Mouse (Mus musculus) layer of hippocampus, postnatal 14 days (tissue): ENCODE measurements around the gene Vps33b. TPM values are rescaled to one million over a fixed set of nuclear protein-coding genes. Genes with fewer than 3 reads are reported as not detected.

Experiments used
- DNase-seq, 2 experiments: peaks; one replicate each; pipeline ENCODE4 v3.0.0; 2021 to 2022; ENCODE audit warnings: low spot score in 2 of 2, mixed read lengths in 1 of 2
- total RNA-seq, 2 experiments: library from RNA; stranded (reverse); gene quantifications; 2 replicates each; pipeline ENCODE4 v1.2.3; 2021

The Vps33b gene
- total RNA-seq, 2 experiments from 2014 or later: 21.4 TPM

DNA sequence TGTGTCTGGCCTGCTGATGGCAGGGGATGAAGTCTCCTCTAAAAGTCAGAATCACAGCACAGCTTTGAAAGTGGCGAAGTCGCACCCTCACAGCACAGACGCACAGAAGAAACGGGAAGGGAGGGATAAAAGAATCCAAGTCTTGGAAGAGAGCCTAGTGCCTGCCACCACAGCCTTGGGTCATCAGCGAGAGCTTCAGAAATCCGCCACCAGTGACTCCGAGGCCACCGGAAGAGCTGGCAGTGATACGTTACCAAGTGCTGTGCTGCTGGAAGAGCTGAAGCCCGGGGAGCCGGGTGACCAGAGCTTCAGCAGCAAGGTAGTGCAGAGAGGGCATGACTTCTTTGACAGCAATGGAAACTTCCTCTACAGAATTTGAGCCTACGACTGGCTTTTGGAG, 4.8 kb upstream of the Vps33b start:
- DNase-seq: no peak

DNA sequence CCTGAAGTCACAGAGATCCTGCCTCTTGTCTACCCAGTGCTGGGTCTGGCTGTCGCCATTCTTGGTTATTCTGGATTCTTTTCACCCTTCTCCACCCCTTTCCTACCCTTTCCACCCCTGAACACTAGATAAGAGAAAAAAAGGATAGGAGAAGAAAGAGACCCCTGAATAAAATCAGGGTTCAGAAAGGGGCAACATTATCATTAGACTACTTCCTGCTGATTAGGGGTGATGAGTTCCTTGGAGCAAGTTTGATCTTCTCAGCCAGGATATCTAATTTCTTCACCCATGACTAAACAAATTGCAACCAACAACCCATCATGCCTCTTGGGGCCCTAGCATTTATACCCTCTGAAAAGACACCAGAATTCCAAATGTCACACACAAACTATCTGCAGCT, 1.7 kb upstream of the Vps33b start:
- DNase-seq: no peak

GRCm38 (mm10) chr7:80269751-80270255, 354 bp downstream of the Vps33b start:
- DNase-seq: peak in 1 of 2 experiments; percentile 33

DNA sequence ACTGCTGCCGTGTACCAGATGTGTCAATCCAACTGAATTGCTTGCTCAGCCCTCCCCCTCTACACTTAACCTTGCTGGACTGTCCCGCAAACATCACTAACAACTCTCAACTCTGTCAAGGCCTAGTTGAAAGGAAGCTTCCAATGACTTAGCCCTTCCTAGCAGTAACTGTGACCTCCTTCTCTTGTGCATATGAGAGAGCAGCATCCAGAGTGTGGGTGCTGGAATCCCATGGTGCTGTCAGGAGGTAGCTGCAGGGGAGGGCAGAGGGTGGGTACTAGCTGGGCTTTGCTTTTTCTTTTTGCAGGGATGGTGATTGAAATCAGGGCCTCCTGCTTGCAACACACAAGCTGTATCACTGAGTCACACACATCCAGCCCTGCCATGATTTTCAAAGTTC, 4.0 kb downstream of the Vps33b start:
- DNase-seq: no peak

- no peak for DNase-seq
Measured at GRCm38 (mm10) chr7:80276374-80276773, 6.9 kb downstream of the Vps33b start.

- no peak for DNase-seq
Measured at GRCm38 (mm10) chr7:80280032-80280431, 10.6 kb downstream of the Vps33b start.

- no peak for DNase-seq
Measured at GRCm38 (mm10) chr7:80280998-80281397, 11.5 kb downstream of the Vps33b start.

DNA sequence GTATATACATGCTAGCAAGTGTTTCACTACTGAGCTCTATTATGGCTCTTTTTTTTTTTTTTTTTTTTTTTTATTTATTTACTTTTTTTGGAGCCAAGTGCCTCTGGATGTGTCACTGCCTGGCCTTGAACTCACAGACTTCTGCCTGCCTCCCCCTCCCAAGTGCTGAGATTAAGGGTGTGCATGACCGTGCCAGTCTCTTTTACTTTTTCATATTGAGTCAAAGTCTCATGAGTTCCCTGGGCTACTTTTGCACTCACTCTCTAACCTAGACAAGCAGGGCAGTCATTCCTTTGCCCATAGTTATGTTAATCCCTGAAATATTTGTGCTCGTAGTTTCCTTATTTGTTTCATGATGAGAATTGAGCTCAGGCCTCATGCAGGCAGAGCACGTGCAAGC, 12.2 kb downstream of the Vps33b start:
- no peak for DNase-seq

DNA sequence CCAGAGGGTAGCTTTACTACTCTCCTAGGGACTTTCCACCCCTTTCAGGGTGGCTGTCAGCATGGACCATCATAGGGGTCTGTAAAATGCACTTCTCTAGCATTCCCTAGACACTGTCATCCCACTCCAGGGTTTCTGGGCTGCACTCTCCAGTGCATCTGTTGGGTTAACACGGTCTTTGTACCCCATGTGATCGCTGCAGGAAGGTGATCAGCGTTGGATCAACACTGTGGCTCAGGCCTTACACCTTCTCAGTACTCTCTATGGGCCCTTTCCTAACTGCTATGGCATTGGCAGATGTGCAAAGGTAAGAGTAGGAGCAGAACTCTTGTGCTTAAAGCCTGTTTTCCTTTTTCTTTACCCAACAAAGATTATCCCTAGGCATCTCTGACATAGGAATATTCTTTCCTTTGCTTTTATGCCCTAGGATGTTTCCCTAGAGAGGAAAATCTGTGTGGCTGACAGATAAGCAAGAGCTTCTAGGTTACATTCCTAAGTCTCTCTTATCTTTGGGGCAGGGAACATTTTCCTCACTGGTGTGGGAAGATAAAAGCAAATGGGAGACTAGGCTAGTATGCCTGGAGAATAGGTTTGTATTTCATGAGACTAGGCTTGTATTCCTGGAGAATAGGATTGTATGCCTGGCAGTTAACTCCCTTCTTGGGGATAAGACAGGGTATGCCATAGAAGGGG, 13.9 kb downstream of the Vps33b start:
- DNase-seq: no peak

GRCm38 (mm10) chr7:80284391-80284790, 14.9 kb downstream of the Vps33b start:
- DNase-seq: no peak

- DNase-seq: no peak
Measured at GRCm38 (mm10) chr7:80285725-80286124, 16.3 kb downstream of the Vps33b start.

GRCm38 (mm10) chr7:80287736-80288135, 18.3 kb downstream of the Vps33b start:
- DNase-seq: no peak

GRCm38 (mm10) chr7:80294062-80294763, 24.8 kb downstream of the Vps33b start, which contains the start of gene Prc1:
TSS of gene Prc1 (plus strand) at chr7:80294450.
- DNase-seq: peak; percentile 98 to 99

- DNase-seq: no peak
Measured at GRCm38 (mm10) chr7:80294764-80295648, 25.6 kb downstream of the Vps33b start.

DNA sequence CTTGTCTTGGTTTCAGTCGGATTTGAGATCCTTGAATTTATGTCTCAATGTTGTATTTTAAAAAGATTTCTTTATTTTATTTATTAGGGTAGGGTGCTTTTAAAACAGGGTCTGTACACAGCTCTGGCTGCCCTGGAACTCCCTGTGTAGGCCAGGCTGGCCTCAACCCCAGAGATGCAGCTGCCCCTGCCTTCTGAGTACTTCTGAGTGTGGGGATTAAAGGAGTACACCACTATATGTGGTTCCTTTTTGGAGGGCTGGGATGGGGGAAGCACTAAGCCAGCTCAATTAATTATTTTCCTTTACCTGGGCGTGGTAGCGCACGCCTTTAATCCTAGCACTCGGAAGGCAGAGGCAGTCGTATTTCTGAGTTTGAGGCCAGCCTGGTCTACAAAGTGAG, 27.0 kb downstream of the Vps33b start:
- DNase-seq: no peak

DNA sequence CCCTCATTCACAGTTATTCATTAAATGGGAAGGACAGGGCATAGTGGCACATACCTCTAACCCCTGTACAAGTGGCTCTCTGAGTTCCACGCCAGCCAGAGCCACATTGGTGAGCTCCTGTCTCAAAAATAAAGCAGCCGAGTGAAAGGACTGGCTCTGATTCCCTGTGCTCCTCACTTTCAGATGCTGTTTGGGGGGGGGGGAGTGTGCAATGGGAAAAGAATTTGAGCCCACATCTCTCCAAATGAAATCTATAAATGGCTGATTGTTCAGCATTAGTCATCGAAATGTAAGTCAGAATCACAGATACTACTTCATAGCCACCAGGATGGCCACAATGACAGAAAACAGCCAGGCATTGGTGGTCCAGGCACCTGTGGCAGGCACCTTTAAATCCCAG, 27.6 kb downstream of the Vps33b start:
- DNase-seq: no peak

GRCm38 (mm10) chr7:80298754-80299153, 29.3 kb downstream of the Vps33b start:
- no peak for DNase-seq

GRCm38 (mm10) chr7:80299568-80299967, 30.1 kb downstream of the Vps33b start:
- no peak for DNase-seq

DNA sequence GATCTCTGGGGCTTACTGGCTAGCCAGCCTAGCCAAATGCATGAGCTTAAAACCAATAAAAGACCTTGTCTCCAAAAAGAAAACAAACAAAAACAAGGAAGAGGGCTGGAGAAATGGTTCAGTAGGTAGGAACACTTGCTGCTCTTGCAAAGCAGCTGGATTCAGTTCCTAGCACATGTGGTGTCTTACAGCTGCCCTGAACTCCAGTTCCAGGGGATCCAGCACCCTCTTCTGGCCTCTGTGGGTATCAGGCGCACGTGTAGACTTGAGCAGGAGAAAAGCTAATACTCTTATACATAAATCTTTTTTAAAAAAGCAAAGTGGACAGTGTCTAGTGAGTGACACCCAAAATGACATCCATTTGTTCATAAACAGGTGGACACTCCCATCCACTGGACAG, 32.1 kb downstream of the Vps33b start:
- no peak for DNase-seq

GRCm38 (mm10) chr7:80307766-80308165, 38.3 kb downstream of the Vps33b start:
- no peak for DNase-seq

- no peak for DNase-seq
Measured at GRCm38 (mm10) chr7:80310771-80311170, 41.3 kb downstream of the Vps33b start.

DNA sequence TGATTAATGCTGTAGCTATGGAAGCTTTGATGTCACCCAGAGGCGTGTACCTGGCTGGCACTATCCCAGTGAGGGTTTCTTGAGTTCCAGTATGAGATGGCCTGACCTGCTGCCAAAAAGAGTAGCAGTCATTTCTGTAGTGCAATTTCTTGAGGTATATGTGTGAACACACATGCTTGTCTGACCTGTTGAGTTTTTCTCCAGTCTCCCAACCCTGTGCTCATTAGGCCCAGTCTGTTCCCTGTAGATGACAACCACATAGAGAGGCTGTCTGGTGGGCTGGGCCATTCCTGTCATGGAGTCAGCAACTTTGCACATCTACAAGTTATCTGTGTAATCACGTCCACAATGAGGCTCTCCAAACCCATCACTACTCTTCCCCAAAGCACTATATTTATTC, 46.3 kb downstream of the Vps33b start:
- no peak for DNase-seq
